Mouse (Mus musculus) adrenal gland, adult 2 months (tissue): Measurements from ENCODE around the gene Gpx1. TPM values are rescaled to one million over a fixed set of nuclear protein-coding genes. Genes with fewer than 3 reads are reported as not detected.
"Not testable (repeated sequence)": the region's sequence is repeated elsewhere in the genome, so short reads cannot be mapped to it uniquely, and the experiment has no call there.

Source experiments
- DNase-seq: peaks from one replicate; pipeline ENCODE4 v3.0.0; 2021
- long read RNA-seq: library from polyadenylated mRNA; stranded (forward); transcript quantifications from one replicate; pipeline ENCODE4 v2.0.0, GENCODE M21; 2021
- polyA plus RNA-seq: library from polyadenylated mRNA; depleted of rRNA; stranded (reverse); fragments of >200 nt; gene quantifications from 2 replicates; pipeline ENCODE4 v1.2.3, GENCODE M21; 2012; rRNA removed
- total RNA-seq, 2 experiments: library from RNA; stranded (reverse); gene quantifications; 2 replicates each; pipeline ENCODE4 v1.2.3; 2021

The Gpx1 gene
- total RNA-seq, result 100 to 1,000 TPM; 694 to 927 TPM
- 1,573 and 1,924 TPM in 2 replicates for polyA plus RNA-seq
- long read RNA-seq, transcript Gpx1-201 (2 exons, 1,072 nt), result major isoform, 418 of 438 reads
- long read RNA-seq, partial matches to known transcripts, result 0 of 438 reads
- long read RNA-seq, other reads (novel, unspliced or antisense), result 18 of 438 reads

DNA sequence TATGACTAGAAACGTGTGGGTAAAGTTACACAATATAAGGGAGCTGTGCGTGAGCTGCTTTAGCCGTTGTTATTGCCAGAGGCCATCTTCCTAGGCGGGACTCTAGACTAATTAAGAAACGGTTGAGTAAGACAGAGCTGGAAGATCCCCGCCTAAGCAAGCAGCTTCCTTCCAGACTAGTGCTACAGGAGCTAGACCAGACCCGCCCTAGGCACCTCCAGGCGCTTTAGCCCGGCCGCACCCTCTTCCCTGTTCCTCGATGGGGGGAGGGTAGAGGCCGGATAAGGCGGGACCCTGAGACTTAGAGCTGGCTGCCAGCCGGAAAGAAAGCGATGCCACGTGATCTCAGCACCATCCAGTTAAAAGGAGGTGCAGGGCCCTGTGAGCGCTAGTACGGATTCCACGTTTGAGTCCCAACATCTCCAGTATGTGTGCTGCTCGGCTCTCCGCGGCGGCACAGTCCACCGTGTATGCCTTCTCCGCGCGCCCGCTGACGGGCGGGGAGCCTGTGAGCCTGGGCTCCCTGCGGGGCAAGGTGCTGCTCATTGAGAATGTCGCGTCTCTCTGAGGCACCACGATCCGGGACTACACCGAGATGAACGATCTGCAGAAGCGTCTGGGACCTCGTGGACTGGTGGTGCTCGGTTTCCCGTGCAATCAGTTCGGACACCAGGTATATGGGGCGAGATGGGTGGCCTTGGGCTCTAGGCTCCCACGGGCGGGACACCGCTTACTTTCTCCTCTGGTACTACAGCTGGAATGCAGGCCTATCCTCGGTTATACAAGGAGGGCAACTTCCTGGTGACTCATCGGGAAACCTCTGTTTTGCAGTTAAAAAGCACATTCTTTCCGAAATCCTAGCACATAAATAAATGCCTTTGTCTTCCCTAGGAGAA, at the start of gene Gpx1:
Gene Gpx1 (plus strand): TSS at position 18 of the 896 bp plus-strand sequence.
- peak; percentile 96 for DNase-seq

GRCm38 (mm10) chr9:108289347-108289746, 49.4 kb upstream of the Gpx1 start:
- no peak for DNase-seq

DNA sequence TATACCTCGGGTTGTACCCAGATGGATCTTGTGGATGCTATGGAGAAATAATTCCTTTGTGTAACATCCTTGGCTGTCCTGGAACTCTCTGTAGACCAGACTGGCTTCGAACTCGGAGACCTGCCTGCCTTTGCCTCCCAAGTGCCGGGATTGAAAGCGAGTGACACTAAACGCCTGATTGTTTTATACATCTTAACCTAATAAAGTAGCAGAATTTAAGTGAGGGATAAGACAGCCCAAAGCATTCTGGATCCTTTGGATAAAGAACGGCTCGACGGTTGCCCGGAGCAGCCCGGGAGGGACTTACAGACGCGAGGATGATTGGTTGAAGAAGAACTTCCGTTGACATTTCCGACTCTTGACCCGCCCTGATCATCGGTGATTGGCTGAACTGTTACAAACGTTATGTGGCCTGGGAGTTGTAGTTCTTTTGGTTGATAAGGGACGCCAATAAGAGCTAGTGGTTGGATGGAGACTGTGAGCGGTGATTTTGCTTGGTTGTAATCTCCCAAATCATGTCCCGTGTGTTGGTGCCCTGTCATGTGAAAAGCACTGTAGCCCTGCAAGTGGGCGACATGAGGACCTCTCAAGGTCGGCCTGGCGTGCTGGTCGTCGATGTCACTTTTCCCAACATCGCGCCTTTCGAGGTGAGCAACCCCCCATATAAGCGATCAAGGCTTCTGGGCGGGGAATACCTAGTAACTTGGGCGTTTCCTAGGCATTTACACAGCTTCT, 48.5 kb upstream of the Gpx1 start, which contains the start of gene Nicn1:
Gene Nicn1 (plus strand): TSS at position 414 of the 735 bp plus-strand sequence.
- peak; percentile 93 for DNase-seq

DNA sequence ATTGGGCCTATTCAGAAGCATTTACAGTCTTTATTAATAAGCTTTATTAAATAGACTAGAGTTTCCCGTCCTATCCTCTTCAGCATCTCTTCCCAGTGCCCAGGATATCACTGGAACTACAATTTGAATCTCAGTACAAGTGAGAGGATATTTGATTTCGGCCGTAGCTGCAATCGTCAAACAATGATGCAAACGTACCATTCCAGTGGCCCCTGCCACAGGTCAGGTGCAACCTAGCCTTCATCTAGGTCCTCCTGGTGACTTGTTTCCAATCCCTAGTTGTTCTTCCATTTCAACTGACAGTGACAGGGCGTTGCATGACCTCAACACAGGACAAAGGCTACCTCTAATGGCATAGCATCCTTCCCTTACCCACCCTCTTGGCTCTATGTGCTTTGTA, 47.9 kb upstream of the Gpx1 start:
- DNase-seq, result no peak

DNA sequence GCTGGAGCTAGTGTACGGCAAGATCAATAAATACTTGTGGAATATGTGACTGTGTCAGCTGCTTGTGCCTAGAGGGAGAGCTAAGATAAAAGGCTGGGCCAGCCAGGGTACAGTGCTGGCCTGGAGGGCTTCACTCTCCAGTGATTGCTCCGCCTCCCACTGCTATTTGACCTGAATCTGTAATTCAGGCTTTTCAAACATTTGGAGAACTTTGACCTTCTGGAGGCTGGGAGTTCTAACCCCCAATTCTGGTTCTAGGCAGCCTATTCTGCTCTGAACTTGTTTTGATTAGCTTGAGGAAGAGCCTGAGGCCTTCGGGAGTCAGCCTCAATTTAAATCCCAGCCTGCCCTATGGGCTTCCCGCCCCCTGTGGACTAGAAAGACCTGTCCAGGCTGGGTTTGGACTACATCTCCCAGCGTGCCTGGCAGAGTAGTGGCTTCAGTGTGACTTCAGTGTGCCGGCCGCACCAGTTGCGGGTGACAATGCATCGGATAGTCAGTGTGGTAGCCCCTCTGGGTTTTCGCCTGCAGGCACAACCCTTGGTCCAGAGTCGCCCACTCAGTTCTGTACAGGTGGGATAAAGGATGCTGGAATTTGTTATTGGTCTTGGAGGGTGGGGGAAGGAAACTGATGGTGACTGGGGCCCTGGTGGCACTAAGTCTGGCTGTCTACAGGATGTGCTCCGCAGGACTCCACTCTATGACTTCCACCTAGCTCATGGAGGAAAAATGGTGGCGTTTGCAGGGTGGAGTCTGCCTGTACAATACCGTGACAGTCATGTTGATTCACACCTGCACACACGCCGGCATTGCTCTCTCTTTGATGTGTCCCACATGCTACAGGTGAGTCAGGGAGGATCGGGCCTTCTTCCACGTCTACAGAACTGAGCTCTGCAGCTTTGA, 42.0 kb upstream of the Gpx1 start, which contains the start of gene Amt:
Gene Amt (plus strand): TSS at position 401 of the 903 bp plus-strand sequence.
- DNase-seq, result peak; percentile 13

- no peak for DNase-seq
Measured at GRCm38 (mm10) chr9:108301853-108302252, 36.9 kb upstream of the Gpx1 start.

GRCm38 (mm10) chr9:108304716-108305115, 34.0 kb upstream of the Gpx1 start:
- no peak for DNase-seq

DNA sequence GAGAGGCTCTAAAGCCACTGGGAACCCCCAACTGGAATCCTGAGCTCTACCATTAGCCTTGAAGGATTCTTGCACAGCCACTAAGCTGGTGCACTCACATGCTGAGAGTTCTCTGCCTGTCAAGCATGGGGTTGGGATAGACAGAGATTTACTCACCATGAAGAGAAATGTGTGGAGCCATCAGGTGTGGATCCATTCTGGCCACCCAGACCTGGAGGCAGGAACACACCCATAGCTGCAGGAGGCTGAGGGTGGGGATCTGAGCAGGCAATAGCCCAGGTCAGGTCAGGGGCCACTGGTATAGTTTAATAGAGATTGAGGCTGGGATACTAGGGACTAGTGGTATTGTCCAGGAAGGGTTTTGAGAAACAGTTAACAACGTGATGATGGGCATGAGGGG, 33.5 kb upstream of the Gpx1 start:
- DNase-seq, result peak; percentile 22

GRCm38 (mm10) chr9:108305629-108306520, 32.8 kb upstream of the Gpx1 start, which contains the start of the genes Rhoa and Tcta:
Gene Rhoa, plus strand, starts transcription at chr9:108306129.
Gene Tcta, minus strand, starts transcription at chr9:108306160.
- peak; percentile 99 for DNase-seq

DNA sequence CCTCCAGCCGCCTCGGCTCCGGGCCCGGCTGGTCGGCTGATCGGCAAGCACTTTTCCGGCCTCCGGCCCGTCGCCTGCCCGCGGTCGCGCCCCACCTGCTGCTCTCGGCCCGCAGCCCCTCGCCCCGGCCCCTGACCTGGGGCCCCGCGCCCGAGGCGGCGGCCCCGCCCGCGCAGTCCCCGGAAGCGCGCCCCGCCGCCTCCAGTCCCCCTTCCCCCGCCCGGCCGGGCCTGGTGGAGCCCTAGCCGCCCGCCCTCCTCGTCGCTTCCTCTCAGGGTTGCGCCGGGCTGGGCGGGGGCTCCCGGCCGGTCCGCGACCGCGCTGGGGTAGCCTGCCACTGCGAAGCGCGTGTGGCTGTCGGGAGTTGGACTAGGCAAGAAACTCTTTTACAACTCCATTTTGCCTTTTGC, 32.1 kb upstream of the Gpx1 start:
- DNase-seq, result peak; percentile 92

DNA sequence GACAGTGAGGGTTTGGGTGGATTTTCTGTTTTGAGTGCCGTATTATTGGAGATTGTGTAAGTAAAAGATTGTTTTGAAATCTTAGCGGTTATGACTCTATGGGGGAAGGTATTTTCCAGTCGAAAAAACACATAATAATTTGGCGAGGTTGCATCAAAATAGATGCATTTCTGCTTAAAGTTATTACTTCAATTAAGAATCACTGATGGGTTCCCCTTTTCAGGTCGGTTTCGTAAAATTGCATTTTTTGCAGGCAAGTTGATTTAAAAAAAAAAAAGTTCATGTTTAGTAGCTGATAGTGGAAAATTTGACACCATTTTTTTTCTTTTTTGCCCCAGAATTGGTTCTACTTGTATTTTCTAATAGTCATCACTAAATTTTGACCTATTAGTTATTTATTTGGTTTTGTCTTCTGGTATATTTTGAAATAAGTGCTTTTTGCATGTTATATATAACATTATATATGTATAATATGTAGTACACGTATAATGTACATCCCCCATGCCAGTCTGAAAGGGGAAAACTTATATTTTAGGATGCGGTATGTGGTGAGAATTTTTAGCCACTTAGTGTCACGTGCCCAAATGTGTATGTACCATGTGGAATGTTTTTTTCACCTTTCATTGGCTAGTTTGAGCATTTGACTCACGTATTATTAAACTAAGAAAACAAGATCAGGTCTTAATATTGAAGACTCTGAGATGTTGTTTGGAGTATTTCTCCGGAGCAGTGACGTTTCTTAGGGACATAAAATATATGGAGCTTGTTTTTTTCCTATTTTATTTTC, 31.5 kb upstream of the Gpx1 start:
- no peak for DNase-seq

- no peak for DNase-seq
Measured at GRCm38 (mm10) chr9:108308141-108308540, 30.6 kb upstream of the Gpx1 start.

DNA sequence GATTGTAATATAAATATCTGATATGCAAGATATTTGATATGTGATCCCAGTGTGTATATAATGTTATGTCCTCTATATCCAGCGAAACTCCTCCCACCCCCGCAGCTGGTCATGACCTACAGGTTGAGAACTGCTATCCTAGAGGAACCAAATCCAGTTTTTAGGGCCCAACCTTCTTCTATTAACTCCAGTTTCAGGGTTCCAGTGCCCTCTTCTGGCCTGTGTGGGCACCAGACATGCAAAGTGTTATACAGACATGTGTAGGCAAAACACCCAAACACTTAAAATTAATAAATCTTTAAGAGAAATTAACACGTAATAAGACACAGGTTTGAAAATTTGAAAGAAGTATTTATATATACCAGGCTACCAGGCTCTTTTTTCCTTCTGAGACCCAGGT, 21.1 kb upstream of the Gpx1 start:
- no peak for DNase-seq

- no peak for DNase-seq
Measured at GRCm38 (mm10) chr9:108318462-108318861, 20.2 kb upstream of the Gpx1 start.

- DNase-seq, result not testable (repeated sequence)
Measured at GRCm38 (mm10) chr9:108322054-108322453, 16.6 kb upstream of the Gpx1 start.

- DNase-seq, result no peak
Measured at GRCm38 (mm10) chr9:108324784-108325183, 13.9 kb upstream of the Gpx1 start.

- DNase-seq, result no peak
Measured at GRCm38 (mm10) chr9:108325811-108326210, 12.9 kb upstream of the Gpx1 start.

GRCm38 (mm10) chr9:108337848-108338550, 704 bp upstream of the Gpx1 start:
- no peak for DNase-seq

DNA sequence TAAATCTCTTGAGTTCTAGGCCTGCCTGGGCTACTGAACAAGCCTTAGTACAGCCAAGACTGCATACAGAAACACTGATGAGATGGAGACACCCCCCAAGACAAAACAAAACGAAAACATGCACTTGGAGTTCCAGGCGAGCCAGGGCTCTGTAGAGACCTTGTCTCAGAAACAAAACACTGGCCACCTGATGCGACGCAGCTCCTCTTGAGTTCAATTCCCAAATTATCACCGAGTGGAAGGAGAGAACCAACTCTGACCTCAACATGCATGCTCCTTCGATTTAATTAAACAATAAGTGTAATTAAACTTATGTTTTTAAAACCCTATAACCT, 185 bp upstream of the Gpx1 start:
- no peak for DNase-seq
